Mouse (Mus musculus): ENCODE measurements around the gene Zpld1.

Gene Zpld1
- long read RNA-seq, experiment 1: 0 reads
- long read RNA-seq, experiment 2: 0 reads

GRCm38 (mm10) chr16:55297886-55298285 is at the start of gene Zpld1:
Gene Zpld1 (minus strand): TSS chr16:55297986.
- intact Hi-C loops (cut with DNase I): no loop called here

- intact Hi-C loops (cut with DNase I): no loop called here
These were observed 47.9 kb upstream of the Zpld1 start for GRCm38 (mm10) chr16:55345644-55346043.

GRCm38 (mm10) chr16:55321542-55322514 is 24.0 kb upstream of the Zpld1 start:
- intact Hi-C loops (cut with DNase I): no loop called here

GRCm38 (mm10) chr16:55316996-55317395 is 19.2 kb upstream of the Zpld1 start:
- intact Hi-C loops (cut with DNase I): no loop called here

GRCm38 (mm10) chr16:55312106-55312505 is 14.3 kb upstream of the Zpld1 start:
- intact Hi-C loops (cut with DNase I): no loop called here

GRCm38 (mm10) chr16:55282696-55283095 is 15.1 kb downstream of the Zpld1 start:
- intact Hi-C loops (cut with DNase I): no loop called here

GRCm38 (mm10) chr16:55277447-55277846 is 20.3 kb downstream of the Zpld1 start:
- intact Hi-C loops (cut with DNase I): no loop called here

GRCm38 (mm10) chr16:55265281-55265680 is 32.5 kb downstream of the Zpld1 start:
- intact Hi-C loops (cut with DNase I): no loop called here

- intact Hi-C loops (cut with DNase I): no loop called here
These were observed 36.8 kb downstream of the Zpld1 start for GRCm38 (mm10) chr16:55260862-55261574.

- intact Hi-C loops (cut with DNase I): no loop called here
These were observed 38.1 kb downstream of the Zpld1 start for GRCm38 (mm10) chr16:55259719-55260118.

GRCm38 (mm10) chr16:55240996-55241395 is 56.8 kb downstream of the Zpld1 start:
- intact Hi-C loops (cut with DNase I): no loop called here

GRCm38 (mm10) chr16:55228995-55229622 is 68.7 kb downstream of the Zpld1 start:
- intact Hi-C loops (cut with DNase I): no loop called here

GRCm38 (mm10) chr16:55203945-55204344 is 93.8 kb downstream of the Zpld1 start:
- intact Hi-C loops (cut with DNase I): no loop called here

GRCm38 (mm10) chr16:55190397-55190796 is 107.4 kb downstream of the Zpld1 start:
- intact Hi-C loops (cut with DNase I): no loop called here

GRCm38 (mm10) chr16:55185370-55185769 is 112.4 kb downstream of the Zpld1 start:
- intact Hi-C loops (cut with DNase I): no loop called here

Data from adrenal gland (tissue).